Mouse (Mus musculus) frontal cortex, adult 2 months (tissue): ENCODE data around the gene Dock4. TPM values are rescaled to one million over a fixed set of nuclear protein-coding genes. Genes with fewer than 3 reads are reported as not detected.

Experiments used
- DNase-seq, 2 experiments: peaks; one replicate each; pipeline ENCODE4 v3.0.0; 2022; ENCODE audit warnings: low spot score in 1 of 2; ENCODE audit errors: extremely low spot score in 1 of 2
- polyA plus RNA-seq: library from polyadenylated mRNA; depleted of rRNA; stranded (reverse); fragments of >200 nt; gene quantifications from 2 replicates; pipeline ENCODE4 v1.2.3, GENCODE M21; 2012

Gene Dock4
- polyA plus RNA-seq, 1 experiment: 28.8 TPM

DNA sequence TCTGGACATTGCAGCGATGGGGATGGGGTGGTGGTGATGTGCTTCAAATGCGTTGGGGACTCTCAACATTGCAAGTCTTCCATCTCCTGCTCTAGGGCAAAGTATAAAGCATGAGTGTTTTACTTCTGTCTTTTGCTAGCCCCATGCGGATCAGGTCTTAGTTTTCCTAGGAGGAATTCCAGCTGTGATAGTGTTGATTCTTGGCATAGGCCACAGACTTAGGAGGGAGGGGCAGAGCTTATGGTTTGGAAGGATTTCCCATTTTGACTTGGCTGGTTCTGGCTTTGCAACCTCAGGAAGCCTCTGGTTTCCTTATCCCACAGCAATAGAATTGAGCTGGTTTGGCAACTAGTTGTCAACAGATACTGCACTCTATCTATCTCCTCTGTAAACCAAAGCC, 58.9 kb downstream of the Dock4 start:
- DNase-seq: no peak

DNA sequence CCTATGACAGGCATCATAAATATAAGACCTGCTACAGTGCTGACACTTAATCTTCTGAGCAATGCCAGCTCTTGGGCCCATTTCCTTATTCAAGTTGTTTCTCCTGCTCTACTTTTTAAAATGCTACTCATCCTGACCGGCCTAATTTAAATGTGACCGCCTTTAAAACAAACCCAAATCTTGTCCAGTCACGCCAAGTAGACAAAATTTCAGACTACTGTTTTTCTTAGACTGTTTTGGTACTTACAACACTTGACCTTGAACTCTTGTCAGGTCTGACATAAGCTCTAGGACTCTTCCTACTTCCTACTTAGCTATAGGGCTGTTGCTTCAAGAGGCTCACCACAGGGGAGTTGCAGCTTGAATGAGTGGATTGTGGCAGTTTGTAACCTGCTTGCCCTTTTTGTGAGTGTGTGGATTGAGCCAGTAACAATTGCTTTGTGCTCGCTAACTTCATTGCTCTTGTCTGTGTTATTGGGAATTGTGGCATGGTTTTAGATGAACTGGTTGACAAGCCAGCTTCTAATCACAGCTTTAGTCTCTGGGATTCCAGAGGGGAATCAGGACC, 62.2 kb downstream of the Dock4 start:
- DNase-seq: no peak

DNA sequence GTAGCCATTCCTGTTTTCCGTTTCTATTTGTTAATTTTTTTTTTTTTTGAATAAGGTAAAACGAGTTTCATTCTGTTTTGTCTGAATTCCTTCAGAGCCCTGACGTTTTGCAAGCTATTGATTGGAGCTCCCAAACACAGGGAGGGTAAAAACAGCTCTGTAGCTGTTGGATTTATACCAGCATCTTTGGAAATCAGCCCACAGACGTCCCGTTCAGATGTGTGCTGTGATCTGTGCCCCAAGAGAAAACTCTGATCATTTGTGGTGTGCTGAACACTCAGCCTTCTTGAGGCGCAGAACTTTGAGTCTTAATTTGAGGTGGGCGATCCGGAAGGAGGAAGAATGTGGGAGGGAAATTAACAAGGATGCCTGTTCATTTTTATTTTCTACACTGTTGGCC, 62.7 kb downstream of the Dock4 start:
- no peak for DNase-seq

DNA sequence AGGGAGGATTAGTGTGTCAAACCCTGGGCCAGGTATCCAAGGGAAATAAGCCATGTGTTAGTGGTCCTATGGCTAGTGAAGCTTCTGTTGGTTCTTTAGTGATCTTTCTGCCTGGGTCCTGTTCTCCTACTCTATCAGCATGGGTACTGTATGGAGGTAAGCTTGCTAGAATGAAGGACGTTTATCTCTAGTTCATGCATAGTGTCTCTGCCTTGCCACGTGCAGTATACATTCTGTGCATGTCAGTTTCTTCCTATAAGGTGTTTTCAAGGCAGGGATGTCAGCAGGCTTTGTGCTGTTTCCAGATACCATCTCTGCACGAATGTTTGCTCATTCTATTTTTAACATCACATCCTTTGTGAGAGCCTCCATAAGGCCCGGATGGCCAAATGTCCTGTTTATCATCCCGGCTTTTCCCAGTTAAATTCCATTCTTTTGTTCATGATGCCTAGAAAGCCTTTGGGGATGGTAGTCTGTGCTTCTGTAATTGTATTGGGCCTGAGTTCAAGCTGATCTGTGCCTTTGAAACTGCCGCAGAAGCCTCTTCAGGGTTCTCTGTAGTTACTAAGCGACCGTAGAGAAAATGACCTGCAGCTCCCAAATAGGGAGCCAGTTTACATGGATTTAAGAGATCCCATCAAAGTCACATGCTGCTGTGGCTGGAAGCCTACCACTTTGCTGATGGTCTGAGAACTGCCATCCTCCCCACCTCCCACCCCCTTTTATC, 66.1 kb downstream of the Dock4 start:
- DNase-seq: no peak

DNA sequence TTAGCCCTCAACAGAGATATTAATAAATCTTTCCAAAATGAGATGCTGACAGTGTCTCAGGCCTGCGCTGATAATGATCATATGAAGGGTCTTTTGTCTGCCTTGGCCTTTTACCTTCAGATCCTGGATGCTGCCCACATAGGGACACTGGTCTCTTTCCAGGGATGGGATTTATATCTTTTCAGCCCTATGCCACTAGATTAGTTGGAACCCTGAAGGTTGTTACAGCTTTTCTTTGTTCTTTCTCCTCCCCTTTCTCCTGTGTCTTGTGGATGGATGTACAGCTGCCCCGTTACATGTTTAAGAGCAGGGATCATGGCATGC, 66.6 kb downstream of the Dock4 start:
- no peak for DNase-seq

DNA sequence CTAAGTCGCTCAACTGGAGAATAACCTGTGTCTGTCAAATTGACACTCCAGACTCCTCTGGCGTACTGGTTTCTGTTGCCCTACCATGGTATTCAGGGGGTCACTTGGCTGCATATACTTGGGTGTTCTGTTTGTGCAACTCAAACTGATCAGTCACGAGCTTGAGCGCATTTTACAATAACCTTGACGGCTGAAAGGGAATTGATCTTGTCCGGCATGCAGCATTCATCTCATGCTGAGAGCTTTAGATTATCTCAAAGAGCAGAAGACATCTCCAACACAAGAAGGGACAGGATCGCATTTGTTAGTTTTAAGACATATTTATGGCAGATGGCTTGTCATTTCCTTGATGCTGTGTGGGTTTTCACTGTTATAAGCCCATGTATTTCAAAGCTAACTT, 67.2 kb downstream of the Dock4 start:
- no peak for DNase-seq

DNA sequence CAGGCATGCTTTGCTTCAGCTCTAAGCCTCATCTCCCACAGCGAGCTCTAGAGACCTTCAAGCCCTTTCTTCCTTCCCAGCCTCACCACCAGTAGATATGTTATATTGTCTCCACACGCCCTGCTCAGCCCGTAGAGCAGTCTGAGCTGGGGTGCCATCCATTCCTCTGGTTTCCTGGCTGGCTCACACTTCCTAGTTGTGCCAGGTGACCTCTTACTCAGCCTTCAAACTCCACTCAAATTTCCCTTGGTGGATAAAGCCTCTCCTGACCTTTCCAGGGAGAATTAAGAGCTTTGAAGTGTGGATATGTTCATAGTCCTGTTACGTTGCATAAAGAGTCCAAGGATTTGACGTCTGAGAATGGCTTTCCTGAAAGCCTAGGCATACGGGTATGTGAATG, 68.3 kb downstream of the Dock4 start:
- no peak for DNase-seq

DNA sequence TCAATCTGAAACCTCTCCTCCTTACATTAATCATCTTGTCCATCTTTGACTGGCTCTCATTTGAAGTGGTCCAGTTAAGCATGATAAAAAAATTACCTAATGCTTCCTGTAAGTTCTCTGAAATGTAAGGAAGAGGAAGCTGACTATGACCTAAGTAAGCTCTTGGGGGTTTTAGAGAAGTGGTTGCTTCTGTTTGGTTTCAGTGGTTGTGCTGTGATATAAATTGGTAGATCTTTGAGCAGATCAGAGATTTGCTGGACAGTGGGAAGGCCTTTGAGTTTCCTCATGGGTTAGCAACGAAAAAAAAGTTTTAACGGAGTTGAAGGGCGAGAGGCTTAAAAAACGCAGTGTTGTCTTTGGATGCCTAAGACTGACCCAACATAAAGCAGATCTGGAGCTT, 76.7 kb downstream of the Dock4 start:
- DNase-seq: no peak

DNA sequence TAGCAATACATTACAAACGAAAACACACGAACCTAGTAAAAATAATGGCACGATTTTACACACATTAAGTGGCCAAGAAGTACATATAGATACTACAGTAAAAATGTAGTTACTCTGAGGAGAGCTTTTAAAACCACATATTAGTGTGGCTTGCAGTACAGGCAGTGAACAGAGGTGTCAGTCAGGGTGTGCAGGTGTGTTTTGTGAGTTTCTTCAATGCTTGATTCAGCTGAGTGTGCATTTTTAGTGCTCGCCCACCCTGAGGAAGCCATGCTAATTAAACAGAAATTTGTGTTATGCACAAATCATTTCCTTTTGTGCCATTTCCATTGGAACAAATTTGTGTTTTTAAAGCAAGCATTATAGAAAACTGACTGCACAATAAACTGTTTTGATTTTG, 77.3 kb downstream of the Dock4 start:
- no peak for DNase-seq

DNA sequence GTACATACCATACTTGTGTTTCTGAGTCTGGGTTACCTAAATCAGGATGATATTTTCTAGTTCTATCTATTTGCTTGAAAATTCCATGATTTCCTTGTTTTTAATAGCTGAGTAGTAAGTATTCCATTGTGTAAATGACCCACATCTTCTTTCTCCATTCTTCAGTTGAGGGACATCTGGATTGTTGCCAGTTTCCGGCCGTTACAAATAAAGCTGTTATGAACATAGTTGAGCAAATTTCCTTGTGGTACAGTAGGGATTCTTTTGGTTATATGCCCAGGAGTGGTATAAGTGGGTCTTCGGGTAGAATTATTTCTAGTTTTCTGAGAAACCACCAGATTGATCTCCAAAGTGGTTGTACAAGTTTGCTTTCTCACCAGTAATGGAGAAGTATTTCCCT, 79.3 kb downstream of the Dock4 start:
- no peak for DNase-seq

DNA sequence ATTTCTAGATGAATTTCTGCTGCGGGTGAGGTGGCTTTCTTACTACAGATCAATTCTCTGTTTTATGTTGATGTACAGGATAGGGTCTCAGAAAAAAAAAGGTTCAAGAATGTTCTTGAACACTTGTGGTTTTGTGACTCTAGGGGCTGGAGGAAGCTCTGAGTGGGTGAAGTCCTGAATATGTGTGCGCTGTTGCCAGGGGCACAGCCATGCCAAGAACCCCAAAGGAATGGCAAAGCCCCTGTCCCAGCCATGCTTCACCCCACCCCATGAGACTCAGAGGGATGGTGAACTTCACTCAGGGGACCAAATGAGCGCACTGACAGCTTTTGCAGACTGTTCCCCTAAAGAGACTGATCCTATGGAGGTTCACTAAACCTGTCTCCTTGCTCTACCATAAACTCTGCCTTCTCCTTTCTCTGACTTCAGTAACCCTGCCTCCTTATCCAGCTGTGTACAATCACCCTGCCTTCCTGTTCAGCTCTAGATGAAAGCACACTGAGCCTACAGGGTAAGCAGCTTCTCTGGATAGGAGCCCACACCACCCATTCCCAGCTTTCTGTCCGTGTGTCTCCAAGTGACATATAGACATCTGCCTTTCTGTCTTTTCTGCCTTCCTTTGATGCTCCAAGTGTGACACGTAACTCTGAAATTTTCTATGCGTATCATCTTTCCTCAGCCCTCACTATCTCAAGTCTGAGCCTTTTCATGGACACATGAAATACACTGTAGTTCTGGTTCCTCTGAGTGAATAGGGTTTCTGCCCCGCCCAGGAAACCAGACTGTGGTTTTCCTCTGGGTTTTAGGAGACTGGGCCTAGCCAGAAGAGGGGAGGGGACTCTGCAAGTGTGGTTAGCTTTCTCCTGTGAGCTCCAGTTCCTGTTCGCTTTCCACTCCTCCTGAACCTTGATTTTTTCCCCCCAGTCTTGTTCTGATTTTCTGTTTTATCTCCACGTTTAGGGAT, 90.2 kb downstream of the Dock4 start:
- DNase-seq: peak in 1 of 2 experiments; percentile 19

DNA sequence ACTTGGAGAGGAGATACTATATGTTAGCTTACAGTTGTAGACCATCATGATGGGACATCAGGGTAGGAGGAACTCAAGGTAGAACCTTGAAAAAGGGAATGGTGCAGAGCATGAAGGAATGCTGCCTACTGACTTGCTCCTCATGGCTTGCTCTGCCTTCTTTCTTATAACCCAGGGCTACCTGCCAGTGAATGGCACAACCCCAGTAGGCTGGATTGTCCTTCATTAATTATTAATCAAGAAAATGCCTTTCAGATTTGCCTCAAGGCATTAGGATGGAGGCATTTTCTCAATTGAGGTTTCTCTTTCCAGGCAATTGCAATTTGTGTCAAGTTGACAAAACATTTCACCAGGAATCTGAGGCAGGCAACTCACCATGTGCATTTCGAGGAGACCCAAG, 92.1 kb downstream of the Dock4 start:
- no peak for DNase-seq

DNA sequence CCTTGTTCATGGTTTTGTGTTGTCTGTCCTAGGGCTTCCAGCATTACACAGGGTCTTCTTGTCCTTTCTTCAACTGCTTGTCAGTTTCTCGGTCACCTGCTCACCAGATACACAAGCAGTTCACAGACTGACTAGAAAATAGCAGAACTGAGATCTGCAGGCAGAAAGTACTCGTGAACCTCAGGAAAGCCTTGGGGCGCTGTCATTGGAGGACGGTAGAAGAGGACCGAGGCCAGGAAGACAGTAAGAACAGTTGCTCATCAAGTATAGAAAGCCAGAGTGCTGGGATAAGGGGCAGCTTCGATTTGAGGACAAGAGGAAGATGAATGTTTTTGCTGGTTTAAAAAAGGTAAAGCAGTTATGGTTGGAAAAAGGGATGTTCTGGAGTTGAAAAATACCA, 92.6 kb downstream of the Dock4 start:
- no peak for DNase-seq

DNA sequence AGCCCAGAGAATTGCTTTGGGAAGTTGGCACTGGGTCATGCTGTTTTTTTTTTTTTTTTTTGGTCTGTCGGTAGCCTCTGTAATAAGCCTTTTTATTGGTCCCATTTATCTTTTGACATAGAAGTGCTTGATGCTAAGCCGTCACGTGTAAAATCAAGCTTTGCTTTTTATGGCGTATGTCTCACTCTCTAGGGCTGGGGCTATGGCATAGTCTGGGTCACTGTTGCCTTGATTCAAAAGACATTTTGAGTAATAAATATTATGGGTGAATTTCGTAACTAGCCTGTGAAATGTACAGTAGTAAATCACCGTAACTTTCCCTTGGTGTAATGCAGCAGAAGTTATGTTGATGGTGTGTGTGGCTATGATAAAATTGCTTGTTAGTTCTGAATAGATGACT, 93.0 kb downstream of the Dock4 start:
- no peak for DNase-seq

DNA sequence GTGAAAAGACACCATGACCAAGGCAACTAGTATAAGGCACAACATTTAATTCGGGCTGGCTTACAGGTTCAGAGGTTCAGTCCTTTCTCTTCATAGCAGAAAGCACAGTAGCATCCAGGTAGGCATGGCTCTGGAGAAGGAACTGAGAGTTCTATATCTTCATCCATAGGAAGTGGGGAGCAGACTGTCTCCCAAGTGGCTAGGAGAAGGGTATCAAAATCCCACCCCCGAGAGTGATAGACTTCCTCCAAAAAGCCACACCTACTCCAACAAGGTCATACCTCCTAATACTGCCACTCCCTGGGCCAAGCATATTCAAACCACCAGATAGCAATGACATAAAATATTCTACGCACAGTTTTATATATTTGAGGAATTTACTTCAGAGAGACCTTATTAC, 98.5 kb downstream of the Dock4 start:
- DNase-seq: no peak

DNA sequence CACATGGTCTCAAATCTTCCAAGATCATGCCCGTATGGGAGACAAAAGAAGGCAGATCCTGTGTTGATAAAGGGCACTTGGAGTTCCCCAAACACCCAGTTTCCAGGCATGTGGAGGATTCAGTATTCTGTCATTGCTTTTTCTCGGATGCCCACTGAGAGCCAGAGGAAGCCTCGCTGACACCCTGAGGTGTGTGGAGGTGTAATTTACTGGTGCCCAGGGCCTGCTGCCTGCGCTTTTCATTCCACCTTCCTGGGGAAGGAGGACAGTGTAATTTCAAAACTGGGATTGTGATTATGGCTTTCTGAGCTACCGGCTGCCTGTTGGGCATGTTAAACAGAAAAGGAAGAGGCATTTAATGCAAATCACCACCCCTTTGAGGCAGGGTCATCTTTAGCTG, 101.1 kb downstream of the Dock4 start:
- DNase-seq: no peak

DNA sequence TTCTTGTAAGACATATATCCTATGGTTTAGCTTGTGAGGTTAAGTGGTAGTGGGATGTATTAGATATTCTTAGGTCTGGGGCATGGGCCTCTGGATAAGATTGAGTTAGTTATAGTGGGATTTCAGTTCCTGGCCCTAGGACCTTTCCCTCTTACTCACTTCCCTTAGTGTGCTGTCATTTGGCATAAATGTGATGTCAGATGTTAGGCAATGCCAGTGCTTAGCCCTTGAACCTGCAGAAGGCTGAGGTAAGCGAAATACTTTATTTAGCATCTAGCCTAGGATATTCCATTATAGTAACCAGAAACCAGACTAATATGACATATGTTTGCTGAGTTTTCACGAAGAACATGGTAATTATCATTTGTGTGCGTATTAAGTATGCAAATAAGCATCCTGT, 105.6 kb downstream of the Dock4 start:
- DNase-seq: no peak

DNA sequence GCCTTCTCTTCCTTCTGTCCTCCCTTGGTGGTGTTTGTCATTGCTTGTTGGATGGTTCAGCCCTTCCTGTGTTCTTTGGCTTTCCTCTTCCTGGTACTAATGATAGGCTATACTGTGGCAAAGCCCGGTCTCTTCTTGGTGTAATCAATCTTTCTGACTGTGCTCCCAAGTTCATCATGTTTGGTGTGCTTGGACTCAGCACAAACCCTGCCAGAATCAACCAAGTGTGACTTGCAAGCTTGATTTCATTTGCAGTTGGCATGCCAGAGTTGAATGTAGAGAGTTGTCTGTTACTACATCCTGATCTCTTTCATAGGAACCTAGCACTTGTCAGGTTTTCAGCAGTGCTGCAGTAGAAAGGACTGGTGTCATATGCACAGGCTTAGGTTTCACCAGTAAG, 106.4 kb downstream of the Dock4 start:
- no peak for DNase-seq

DNA sequence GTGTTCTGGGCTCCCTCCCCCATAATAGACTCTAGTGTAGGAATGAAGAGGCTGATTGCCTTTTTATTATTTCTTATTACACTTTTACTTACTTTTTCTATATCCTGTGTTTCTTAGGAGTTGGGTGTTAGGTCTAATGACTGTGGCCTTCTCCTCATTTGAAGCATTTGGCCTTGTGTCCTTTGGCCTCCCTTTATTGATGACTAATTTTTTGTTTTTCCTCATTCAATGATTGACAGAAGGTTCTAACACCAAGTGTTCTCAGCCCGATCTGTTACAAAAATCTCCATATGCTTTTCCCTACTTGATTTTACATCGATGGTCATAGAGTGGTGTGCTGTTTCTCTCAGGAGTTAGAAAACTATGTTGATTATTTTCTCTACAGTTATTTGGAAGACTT, 108.2 kb downstream of the Dock4 start:
- DNase-seq: no peak

DNA sequence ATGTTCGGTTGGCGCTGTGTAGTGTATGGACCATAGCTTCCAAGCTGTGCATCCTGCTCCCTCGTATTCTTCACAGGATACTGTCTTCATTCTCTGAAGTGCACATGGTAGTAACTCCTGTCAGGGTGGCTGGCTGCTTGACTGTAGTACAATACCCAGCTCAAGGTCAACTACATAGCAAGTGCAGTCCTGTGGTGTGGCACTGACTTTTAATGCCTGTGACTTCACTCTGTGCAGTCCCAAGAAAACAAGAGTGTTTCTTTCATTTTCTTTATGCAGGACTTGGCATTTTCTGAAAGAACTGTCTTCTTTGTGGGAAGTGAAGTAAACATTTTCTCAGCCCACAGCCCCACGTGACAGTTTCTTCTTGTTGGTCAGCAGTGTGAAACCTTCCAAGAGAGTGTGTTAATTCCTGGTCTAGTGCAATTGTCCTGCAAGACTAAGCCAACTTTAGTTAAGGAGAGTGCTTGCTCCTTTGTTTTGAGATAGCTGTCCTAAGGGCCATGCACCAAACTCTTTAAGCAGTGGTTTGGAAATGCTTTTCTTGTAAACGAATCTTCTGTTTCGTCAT, 109.3 kb downstream of the Dock4 start:
- DNase-seq: no peak

DNA sequence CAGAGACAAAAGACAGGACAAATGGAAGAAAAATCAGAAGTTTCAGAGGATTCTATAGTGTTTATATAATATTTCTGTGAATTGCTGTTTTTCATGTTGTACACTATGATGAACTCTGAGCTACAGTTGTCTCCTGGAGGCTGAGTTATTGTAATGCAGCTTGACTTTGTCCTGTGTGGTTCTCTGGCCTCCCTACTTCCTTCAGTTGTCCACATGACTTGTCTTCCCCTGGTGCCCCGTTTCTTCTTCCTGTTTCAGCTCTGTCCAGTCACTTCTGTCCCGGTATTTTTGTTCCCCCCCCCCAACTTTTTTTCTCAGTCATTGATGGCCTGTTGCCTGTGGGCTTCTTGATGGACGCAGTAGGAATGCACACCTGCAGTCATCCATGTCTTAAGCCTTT, 112.8 kb downstream of the Dock4 start:
- no peak for DNase-seq

DNA sequence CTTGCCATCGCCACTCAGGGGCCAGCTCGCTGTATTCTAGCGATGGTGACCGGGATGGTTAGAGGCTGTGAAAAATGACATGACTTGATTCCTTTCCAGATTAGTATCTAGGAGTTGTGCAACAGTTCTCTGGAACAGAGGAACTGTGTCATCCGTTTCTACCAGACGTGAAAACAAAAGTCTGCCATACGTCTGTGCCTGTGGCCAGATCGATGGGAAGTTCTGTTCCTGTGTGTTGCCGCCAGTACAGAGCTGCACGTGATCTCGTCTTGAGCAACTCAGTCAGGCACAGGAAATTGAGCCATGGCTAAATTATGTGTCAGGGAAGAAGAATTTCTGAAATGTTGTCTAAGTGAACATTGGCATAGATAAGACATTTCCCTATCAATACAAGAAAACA, 113.4 kb downstream of the Dock4 start:
- no peak for DNase-seq
